Mouse (Mus musculus) kidney, adult 9 months (tissue): Measurements from ENCODE around the gene Tvp23a.

Source experiments
- DNase-seq: peaks from one replicate; pipeline ENCODE4 v3.0.0; 2022

The Tvp23a gene

DNA sequence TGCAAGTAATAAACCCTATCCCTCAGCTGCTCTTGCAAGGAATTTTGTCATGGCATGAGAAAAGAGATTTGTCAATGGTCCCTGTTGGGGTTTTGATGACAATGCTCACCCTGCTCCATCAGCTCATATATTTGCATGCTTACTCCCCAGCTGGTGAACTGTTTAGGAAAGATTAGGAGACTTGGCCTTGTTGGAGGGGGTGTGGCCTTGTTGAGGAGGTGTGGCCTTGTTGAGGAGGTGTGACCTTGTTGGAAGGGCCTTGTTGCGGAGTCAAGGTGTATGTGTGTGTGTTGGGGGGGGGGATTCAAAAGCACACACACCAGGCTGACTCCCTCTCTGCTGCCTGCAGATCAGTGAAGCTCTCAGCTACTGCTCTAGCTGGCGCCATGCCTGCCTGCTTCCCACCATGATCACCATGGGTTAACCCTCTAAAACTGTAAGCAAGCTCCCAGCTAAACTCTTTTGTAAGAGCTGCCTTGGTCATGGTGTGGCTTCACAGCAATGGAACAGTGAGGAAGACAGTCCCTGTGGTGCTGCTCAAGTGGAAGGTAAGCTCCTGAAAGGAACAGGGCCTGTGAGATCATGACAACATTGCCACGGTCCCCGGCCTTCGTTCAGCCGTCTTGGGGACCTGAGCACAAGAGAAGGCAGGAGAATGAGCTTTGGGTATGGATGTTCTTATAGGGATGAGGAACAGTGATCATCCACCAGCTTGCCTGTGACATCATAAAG lies 58.4 kb downstream of the Tvp23a start:
- no peak for DNase-seq

DNA sequence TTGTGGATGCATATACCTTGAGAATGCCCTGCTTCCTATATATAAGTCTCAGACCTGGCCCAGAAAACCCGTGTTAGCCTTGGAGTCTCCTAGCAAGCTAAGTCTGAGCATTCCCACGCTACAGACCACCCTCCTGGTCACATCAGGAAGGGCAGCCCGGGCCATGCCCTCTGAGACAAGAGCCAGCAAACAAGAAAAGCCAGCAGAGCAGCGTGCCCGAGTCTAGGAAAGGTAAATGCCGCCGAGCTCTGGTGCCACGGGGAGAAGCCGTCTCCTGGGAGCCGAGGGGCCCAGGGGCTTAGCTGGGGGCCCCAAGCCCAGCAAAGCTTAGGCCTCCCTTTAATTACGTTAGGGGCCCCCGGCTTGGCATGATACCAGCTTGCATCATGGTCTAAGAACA lies 61.9 kb downstream of the Tvp23a start:
- DNase-seq, result no peak

DNA sequence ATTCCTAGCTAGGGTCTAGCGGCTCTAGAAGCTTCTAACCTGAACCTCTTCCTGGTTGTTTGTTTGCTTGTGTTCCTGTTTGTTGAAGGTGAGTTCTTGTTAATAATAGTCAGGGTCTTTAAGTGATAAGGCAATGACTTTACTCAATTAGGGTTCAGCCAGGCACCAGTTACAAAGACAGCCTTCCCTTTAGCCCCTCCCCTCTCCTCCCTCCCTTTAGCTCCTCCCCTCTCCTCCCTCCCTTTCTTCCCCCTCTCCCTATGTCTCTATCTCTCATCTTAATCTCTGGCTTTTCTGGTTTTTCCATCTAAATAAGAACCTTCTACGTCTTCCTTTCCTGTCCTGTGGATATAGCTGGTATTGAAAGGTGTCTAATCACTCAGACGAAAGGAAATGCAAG lies 62.6 kb downstream of the Tvp23a start:
- no peak for DNase-seq

DNA sequence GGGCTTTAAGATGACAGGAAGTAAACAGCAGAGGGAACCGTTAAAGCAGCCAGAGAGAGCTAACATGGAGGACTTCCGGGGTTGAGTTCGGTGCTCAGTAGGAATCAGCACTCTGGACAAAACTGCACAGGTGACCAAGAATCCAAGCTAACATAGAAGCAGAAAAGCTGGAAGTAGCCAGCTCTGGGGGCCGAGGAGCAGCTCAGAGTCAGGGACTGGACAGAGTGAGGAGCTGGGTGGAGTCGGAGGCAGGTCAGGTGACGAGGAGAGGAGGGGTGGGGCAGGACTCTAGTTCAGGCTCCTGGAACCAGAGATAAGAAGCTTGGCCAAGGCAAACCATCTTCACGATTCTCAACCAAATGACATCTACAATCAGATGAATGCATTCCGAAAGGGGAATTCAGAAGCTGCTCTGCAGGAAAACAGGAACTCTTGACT lies 63.1 kb downstream of the Tvp23a start:
- no peak for DNase-seq

DNA sequence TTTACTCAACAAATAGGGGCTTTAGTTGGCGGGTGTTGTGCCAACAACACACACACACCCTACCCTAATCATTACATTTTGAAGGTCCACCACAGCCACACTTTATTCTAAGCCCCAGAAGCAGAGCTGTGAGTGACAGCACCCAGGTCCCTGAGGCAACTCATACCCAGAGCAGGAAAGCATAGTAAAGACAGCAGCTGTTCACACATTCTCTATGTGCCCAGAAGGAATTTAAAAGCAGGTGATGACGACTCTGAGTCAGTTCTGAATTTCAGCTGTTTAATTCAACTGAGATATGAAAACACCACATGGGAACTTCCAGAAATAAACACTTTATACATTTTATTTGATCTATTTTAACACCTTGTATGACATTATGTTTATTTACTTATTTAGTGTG lies 67.6 kb downstream of the Tvp23a start:
- no peak for DNase-seq

DNA sequence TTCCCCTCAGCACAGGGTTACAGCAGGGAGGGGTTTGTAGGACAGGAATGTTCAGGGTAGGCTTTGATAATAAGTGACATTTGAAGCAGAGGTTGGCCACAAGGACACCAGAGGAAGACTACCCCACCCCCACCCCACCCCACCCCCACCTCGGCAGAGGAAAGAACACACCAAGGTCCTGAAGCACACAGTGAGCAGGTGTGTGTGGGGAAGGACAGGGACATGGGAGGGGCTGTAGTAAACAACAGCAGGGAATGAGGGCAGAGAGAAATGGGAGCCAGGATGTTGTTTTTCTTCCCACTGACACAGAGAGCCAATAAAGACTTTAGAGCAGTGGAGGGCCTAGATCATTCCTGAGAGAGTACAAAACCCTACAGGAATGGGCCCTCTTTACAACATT lies 69.9 kb downstream of the Tvp23a start:
- DNase-seq, result no peak

DNA sequence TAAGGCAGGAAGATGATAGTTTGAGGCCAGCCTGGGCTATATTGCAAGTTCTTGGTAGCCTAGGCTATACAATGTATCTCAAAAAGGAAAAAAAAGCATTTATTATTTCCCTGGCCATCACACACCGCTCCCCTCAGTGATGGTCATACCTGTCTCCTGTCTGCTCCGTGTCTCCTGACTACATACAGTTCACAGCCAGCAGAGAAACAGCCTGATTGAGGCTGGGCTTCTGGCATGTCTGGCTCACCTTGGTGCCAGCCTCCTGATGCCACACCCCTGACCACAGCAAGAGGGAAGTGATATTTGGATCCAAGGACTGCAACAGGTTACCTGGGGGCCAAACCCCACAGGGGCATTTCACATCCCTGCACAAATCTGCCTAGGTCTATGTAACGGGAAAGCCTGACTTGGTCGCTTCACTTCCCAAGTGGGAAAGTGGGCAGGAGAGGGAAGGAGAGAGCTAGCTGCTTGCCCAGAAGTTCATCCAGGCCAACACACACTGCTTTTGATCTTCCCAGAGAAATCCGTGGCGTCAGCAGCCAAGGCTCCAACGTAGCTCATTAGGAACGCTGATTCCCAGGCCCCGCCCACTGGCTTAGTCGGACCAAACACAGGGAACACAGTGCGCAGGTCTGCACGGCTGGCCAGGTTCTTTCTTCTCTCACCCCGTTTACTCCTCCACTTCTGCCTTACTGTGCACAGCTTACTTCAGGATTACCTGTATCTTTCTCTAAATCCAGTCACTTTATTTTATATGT lies 72.7 kb downstream of the Tvp23a start:
- peak; percentile 26 for DNase-seq

DNA sequence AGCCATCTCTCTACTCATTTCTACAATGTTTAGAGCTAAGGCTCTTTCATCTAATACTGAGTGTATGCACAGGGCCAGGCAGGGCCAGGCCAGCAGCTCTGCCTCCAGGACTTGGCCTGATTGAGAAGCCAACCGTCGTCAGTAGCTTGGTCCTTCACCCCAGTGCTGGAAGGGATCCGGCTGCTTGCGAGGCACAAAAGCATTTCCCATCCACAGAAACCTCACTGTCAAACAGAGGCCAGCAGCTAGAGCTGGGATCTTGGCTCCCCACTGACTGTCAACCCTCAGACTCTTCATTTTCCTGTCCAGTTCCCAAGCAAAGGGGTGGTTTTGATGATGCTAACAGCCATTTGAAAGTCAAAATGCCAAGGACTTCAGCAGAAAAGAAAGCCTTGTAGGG lies 74.8 kb downstream of the Tvp23a start:
- DNase-seq, result peak; percentile 16
